Mouse (Mus musculus) bone marrow macrophage, adult 2 months (primary cell): Measurements from ENCODE around the gene Zzz3.

ENCODE experiments used
- CTCF ChIP-seq: IDR thresholded peaks from 2 replicates; pipeline ENCODE4 v1.5.1; 2012; ENCODE audit warnings: low read depth, mild to moderate bottlenecking, low read length, moderate library complexity
- POLR2A ChIP-seq: IDR thresholded peaks from 2 replicates; pipeline ENCODE4 v1.6.1; 2012; ENCODE audit warnings: mild to moderate bottlenecking, low read depth, low read length, borderline replicate concordance

DNA sequence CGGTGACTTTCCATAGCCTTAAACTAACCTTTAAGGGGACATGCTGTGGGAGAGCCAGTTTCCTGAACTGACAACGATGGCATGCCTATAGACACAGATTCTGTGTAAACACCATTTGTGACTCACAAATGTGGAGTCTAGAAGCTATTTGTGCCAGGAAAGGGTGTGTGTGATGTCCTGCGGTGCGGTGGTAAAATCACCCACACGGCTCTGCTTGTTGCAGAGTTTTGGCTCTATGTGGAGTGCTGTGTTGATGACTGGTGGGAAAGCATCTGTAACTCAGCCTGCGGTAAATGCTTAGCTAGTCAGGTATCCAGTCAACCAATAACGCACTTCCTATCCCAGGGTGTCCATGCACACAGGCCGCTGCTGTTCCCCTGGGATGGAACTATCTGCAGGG is 112.6 kb downstream of the Zzz3 start:
- TF ChIP-seq POLR2A (no peak), CTCF (no peak)
